Mouse (Mus musculus): ENCODE results near the gene Espn.

DNA sequence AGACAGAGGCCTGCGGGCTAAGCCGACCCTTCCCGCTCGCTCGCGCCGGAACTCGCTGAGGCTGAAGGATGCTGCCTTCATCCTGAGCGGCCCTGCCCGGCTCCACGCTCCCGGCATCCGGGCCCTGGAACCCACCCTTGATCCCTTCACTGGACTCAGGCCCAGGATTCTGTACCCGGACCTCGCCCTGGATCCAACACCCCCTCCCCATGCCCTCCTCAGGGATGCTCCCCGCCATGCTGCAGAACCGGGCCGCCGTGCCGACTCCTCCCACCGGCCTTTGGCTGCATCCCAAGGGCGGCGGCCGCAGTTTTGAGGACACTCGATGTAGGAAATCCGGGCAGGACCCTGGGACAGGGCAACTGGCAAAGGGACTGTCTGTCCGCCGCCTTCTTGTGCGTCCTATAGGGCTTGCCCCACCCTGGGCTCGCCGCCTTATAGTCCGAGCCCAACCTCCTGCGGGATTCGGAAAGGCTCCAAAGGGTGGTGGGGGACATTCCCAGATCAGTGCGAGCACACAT, 26.2 kb upstream of the Espn start:
- no peak for TF ChIP-seq POLR2A (IDR thresholded peaks at IDR 0.05; ENCODE audit: insufficient read depth, low read depth, low read length)
- TF ChIP-seq CTCF (IDR thresholded peaks at IDR 0.05) = no peak
- no peak for TF ChIP-seq EP300 (IDR thresholded peaks at IDR 0.05; ENCODE audit: insufficient read depth, low read depth, low read length)

Data from heart, adult 2 months (tissue).